Mouse (Mus musculus): ENCODE results near the gene Frmpd4. TPM values are rescaled to one million over a fixed set of nuclear protein-coding genes. Genes with fewer than 3 reads are reported as not detected.

Gene Frmpd4
- polyA plus RNA-seq (2021; fragmentation: Nextera tagmentation): 7.2 and 9.2 TPM in 2 replicates
- long read RNA-seq, experiment 1, partial matches to known transcripts: 2 of 26 reads
- long read RNA-seq, experiment 1, other reads (novel, unspliced or antisense): 24 of 26 reads
- long read RNA-seq, experiment 2, full-length matches to known transcripts: 4 of 41 reads
- long read RNA-seq, experiment 2, partial matches to known transcripts: 18 of 41 reads
- long read RNA-seq, experiment 2, other reads (novel, unspliced or antisense): 19 of 41 reads

GRCm38 (mm10) chrX:168577131-168577530 lies at the start of gene Frmpd4:
Gene Frmpd4 (minus strand): TSS chrX:168577231.

Other genes starting within 250 kb of the Frmpd4 start
- gene Msl3, start 96.7 kb upstream of the Frmpd4 start, polyA plus RNA-seq (2021; fragmentation: Nextera tagmentation): 12.3 and 12.6 TPM in 2 replicates
- 4.2 and 5.8 TPM in 2 replicates for gene Arhgap6, start 217.9 kb upstream of the Frmpd4 start, polyA plus RNA-seq (2021; fragmentation: Nextera tagmentation)

All from layer of hippocampus, adult 6 months (tissue).